Mouse (Mus musculus) neutrophil, adult 59 days (primary cell): Measurements from ENCODE around the gene B830017H08Rik. TPM values are rescaled to one million over a fixed set of nuclear protein-coding genes. Genes with fewer than 3 reads are reported as not detected.

Source experiments
- total RNA-seq, 2 experiments: library from RNA; stranded (reverse); gene quantifications; 1 replicate in 1 of 2; 2 replicates in 1 of 2; pipeline ENCODE4 v1.2.4; 2023

B830017H08Rik gene
- not detected for total RNA-seq

DNA sequence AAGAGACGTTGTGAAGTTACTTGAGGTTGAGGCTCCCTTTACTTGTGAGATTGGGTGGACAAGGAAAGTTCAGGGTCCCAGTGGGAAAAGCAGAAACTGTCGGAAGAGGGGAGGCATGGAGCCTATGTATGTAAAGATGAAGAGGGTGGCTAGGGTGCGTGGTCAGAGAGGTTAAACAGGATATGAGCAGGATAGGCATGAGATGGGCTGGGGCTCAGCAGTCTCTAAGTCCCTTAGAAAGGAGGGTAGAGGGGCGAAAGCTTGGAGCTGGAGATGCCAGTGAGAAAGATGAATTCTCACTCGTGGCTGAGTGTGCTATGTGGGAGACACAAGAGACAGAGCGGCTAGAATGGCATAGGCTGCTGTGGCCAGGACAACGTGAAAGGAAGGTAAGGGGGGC lies at the start of gene B830017H08Rik:
Gene B830017H08Rik, plus strand, starts transcription at position 301 of the 400 bp plus-strand sequence.

DNA sequence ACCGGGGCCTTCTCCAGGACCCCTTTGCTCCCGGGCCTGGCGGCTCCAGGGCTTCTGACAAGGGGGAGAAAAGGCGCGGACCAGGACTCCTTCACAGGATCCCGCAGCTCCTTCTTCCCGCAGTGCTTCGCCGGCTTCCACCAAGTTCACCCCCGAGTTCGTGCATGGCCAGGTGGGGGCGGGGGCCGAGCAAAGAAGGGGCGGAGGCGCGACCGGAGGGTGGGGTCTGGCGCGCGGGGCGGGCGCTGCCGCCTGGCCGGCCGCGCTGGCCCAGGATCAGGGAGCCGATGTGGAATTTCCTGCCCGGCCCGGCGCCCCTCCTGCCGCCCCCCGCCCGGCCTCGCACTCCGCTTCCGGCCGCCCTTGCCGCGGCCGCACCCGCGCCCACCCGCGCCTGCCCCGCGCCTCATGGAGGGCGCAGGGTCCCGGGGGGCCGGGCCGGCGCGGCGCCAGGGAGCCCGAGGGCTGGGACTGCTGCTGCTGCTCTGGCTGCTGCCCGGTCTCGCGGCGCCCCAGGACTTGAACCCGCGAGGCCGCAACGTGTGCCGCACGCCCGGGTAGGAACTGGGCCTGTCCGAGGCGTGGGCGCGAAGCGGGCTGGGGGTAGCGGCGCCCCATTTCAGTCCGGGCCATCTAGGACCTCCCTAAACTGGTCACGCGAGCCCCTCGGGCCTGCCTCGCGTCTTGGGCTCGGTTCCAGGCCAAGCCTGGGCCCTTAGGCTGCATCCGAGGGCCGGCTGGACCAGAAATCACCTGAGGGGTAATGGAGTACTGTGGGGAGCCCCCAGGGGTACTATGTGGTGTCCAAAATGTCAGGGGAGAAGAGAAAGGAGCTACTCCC lies 35.7 kb upstream of the B830017H08Rik start, which contains the start of gene Scarf2:
Gene Scarf2, plus strand, starts transcription at position 312 of the 841 bp plus-strand sequence.

DNA sequence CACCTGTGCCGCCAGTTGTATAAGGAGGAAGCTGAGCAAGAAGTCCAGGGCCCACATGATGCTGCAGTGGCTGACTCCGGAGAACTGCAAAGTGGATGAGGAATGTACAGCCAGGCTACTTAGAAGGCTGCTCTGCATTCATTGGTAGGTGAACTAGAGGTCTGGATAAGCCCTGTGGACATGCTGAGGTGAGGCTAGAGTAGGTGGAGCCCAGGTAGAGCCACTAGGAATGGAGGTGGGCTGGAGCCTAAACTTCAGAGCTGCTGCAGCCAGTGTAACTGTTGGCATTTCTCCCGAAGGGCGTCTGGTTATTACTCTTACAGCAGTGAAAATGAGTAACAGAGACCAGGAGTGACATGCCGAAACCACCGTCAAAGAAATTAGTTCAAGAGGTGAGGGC lies 5.1 kb downstream of the B830017H08Rik start, which contains the start of gene Car15:
Gene Car15, minus strand, starts transcription at position 314 of the 400 bp plus-strand sequence.

Other genes with a start within 250 kb of the B830017H08Rik start
- gene Slc7a4, start 249.9 kb upstream of the B830017H08Rik start, total RNA-seq = under 1 TPM; 0.64 to 0.82 TPM
- gene Smpd4, start 213.8 kb upstream of the B830017H08Rik start, total RNA-seq = 10 to 100 TPM; 26.3 to 30.6 TPM
- 1 to 10 TPM in 1 of 2 experiments, not detected in 1; 1.1 TPM for gene Ccdc74a, start 186.7 kb upstream of the B830017H08Rik start, total RNA-seq
- 10 to 100 TPM; 84.2 TPM for gene Med15, start 100.2 kb upstream of the B830017H08Rik start, total RNA-seq
- 10 to 100 TPM in 1 of 2 experiments, 1 to 10 TPM in 1; 9.5 to 13.6 TPM for gene Klhl22, start 73.5 kb upstream of the B830017H08Rik start, total RNA-seq
- not detected for gene Scarf2, start 35.8 kb upstream of the B830017H08Rik start, total RNA-seq
- gene Car15, start 5.2 kb downstream of the B830017H08Rik start, total RNA-seq = 1 to 10 TPM; 3.5 to 3.9 TPM
- under 1 TPM; 0.35 to 0.76 TPM for gene Gm20518, start 58.5 kb downstream of the B830017H08Rik start, total RNA-seq
- not detected for gene Tssk1, start 61.1 kb downstream of the B830017H08Rik start, total RNA-seq
- 10 to 100 TPM; 37.2 to 42.9 TPM for gene Dgcr2, start 65.4 kb downstream of the B830017H08Rik start, total RNA-seq
- not detected for gene Tssk2, start 65.5 kb downstream of the B830017H08Rik start, total RNA-seq
- 10 to 100 TPM; 27.8 to 32.6 TPM for gene Ess2, start 78.2 kb downstream of the B830017H08Rik start, total RNA-seq
- not detected for gene Gsc2, start 81.9 kb downstream of the B830017H08Rik start, total RNA-seq
- gene Slc25a1, start 95.1 kb downstream of the B830017H08Rik start, total RNA-seq = 10 to 100 TPM; 16.3 to 17.2 TPM
- gene Vpreb2, start 147.3 kb downstream of the B830017H08Rik start, total RNA-seq = 1 to 10 TPM in 1 of 2 experiments, under 1 TPM in 1; 0.56 to 2.1 TPM
- 1 to 10 TPM; 6.8 to 7.7 TPM for gene Dgcr6, start 219.7 kb downstream of the B830017H08Rik start, total RNA-seq